Mouse (Mus musculus) layer of hippocampus, adult 8-10 months (tissue): Measurements from ENCODE around the gene Pold4. TPM values are rescaled to one million over a fixed set of nuclear protein-coding genes. Genes with fewer than 3 reads are reported as not detected.
A peak's percentile ranks its signal among the peaks of the same experiment; 100 is the strongest.

Source experiments
- DNase-seq, 2 experiments: peaks; one replicate each; pipeline ENCODE4 v3.0.0; 2022; ENCODE audit warnings: low spot score in 2 of 2
- total RNA-seq, 4 experiments: library from RNA; stranded (reverse); gene quantifications; 2 replicates each; pipeline ENCODE4 v1.2.4; 2022

The Pold4 gene
- total RNA-seq, 4 experiments from 2014 or later, result 13.3 to 25.1 (median 18.5) TPM

- DNase-seq, result no peak
These were observed 27.9 kb upstream of the Pold4 start for GRCm38 (mm10) chr19:4203604-4204326.

- no peak for DNase-seq
These were observed 26.8 kb upstream of the Pold4 start for GRCm38 (mm10) chr19:4204889-4205288.

GRCm38 (mm10) chr19:4206971-4207370, 24.7 kb upstream of the Pold4 start:
- peak in 1 of 2 experiments; percentile 67 for DNase-seq

GRCm38 (mm10) chr19:4208563-4208962, 23.1 kb upstream of the Pold4 start:
- no peak for DNase-seq

- DNase-seq, result no peak
These were observed 19.7 kb upstream of the Pold4 start for GRCm38 (mm10) chr19:4211891-4212588.

GRCm38 (mm10) chr19:4213524-4213974, 18.1 kb upstream of the Pold4 start:
- no peak for DNase-seq

GRCm38 (mm10) chr19:4214071-4214770, 17.5 kb upstream of the Pold4 start, which contains the start of the genes Clcf1 and AC109138.7:
Gene Clcf1 (plus strand): TSS chr19:4214238.
Gene AC109138.7 (plus strand): TSS chr19:4214357.
- no peak for DNase-seq

GRCm38 (mm10) chr19:4214771-4215450, 16.8 kb upstream of the Pold4 start:
- no peak for DNase-seq

- no peak for DNase-seq
These were observed 16.3 kb upstream of the Pold4 start for GRCm38 (mm10) chr19:4215451-4215840.

GRCm38 (mm10) chr19:4216041-4216685, 15.5 kb upstream of the Pold4 start:
- DNase-seq, result no peak

GRCm38 (mm10) chr19:4217140-4217539, 14.6 kb upstream of the Pold4 start:
- no peak for DNase-seq

- DNase-seq, result no peak
These were observed 13.8 kb upstream of the Pold4 start for GRCm38 (mm10) chr19:4217855-4218254.

- DNase-seq, result no peak
These were observed 13.4 kb upstream of the Pold4 start for GRCm38 (mm10) chr19:4218293-4218692.

GRCm38 (mm10) chr19:4218784-4219183, 12.9 kb upstream of the Pold4 start:
- DNase-seq, result no peak

GRCm38 (mm10) chr19:4219943-4220342, 11.8 kb upstream of the Pold4 start:
- DNase-seq, result no peak

- DNase-seq, result no peak
These were observed 11.3 kb upstream of the Pold4 start for GRCm38 (mm10) chr19:4220416-4220815.

- DNase-seq, result no peak
These were observed 10.5 kb upstream of the Pold4 start for GRCm38 (mm10) chr19:4220957-4221743.

- DNase-seq, result no peak
These were observed 9.5 kb upstream of the Pold4 start for GRCm38 (mm10) chr19:4222165-4222564.

- DNase-seq, result no peak
These were observed 4.9 kb upstream of the Pold4 start for GRCm38 (mm10) chr19:4226779-4227178.

GRCm38 (mm10) chr19:4227446-4227845, 4.3 kb upstream of the Pold4 start:
- no peak for DNase-seq
